Mouse (Mus musculus): ENCODE measurements around the gene Rps6kl1. TPM values are rescaled to one million over a fixed set of nuclear protein-coding genes. Genes with fewer than 3 reads are reported as not detected.

The Rps6kl1 gene
- polyA plus RNA-seq, 2 experiments, result 0.39 to 0.43 TPM

DNA sequence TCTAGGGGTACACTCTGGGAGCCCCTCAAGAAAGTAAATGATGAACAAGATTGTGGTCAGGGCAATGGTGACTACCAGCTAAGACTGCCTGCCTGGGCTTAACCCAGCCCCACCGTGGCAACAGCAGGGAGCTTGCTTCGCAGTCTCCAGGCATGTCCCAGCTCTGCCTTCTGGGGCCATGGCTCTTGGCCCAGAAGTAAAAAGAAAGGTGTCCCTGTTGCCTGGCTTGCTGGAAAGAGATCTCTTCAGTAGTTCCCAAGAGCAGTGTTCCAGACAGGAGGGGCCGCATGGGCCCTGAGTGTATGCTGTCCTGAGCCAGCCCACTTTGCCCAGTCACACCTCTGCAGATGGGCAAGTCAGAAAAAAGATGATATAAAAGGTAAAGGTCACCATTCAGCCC is 18.8 kb upstream of the Rps6kl1 start:
- Histone ChIP-seq H3K4me2 (replicated peaks; ENCODE audit: low read depth, low read length, severe bottlenecking) (no peak overlapping the region), H3K9me3 (ENCODE audit: control insufficient read depth, low read length) (no peaks in the 10 kb centered on the region), H3K4me1 (ENCODE audit: control insufficient read depth, insufficient read depth, low read length) (peaks cover 8% of the 10 kb centered on the region; the same call in 1 of the 2 replicates), H3K27me3 (ENCODE audit: control insufficient read depth, insufficient read depth, low read length) (no peaks in the 10 kb centered on the region), H3K4me3 (replicated peaks; ENCODE audit: low read length) (no peak overlapping the region), H3K36me3 (ENCODE audit: control insufficient read depth, insufficient read depth, low read length) (peaks cover 37% of the 10 kb centered on the region), H3K9ac (ENCODE audit: low read depth, low read length, severe bottlenecking) (0 out of 2 replicates have a peak overlapping the region, but pooled peaks have one; percentile 17), H3K27ac (replicated peaks; ENCODE audit: low read depth, low read length) (no peak overlapping the region)
- TF ChIP-seq POLR2A (IDR thresholded peaks at IDR 0.05; ENCODE audit: borderline replicate concordance, extremely low read depth, insufficient read depth, insufficient read length), result no peak
- WGBS, result 50% methylated on average over 3 of the region's 3 CpGs
- DNase-seq (ENCODE audit: low spot score) (no peak), ATAC-seq (ENCODE audit: low FRiP score, low read depth) (0 out of 2 replicates have a peak, but pooled peaks have one; percentile 11)

- Histone ChIP-seq H3K27ac (replicated peaks; ENCODE audit: low read depth, low read length) (no peak overlapping the region), H3K4me3 (replicated peaks; ENCODE audit: low read length) (no peak overlapping the region), H3K36me3 (ENCODE audit: control insufficient read depth, insufficient read depth, low read length) (peaks cover 37% of the 10 kb centered on the region), H3K4me1 (ENCODE audit: control insufficient read depth, insufficient read depth, low read length) (peaks cover 5% of the 10 kb centered on the region; the same call in 1 of the 2 replicates), H3K27me3 (ENCODE audit: control insufficient read depth, insufficient read depth, low read length) (no peaks in the 10 kb centered on the region), H3K9me3 (ENCODE audit: control insufficient read depth, low read length) (no peaks in the 10 kb centered on the region), H3K4me2 (replicated peaks; ENCODE audit: low read depth, low read length, severe bottlenecking) (peak overlapping the region; percentile 29; the same call in 1 of the 2 replicates), H3K9ac (ENCODE audit: low read depth, low read length, severe bottlenecking) (no peak overlapping the region)
- 27% methylated on average over 27 of the region's 27 CpGs for WGBS
- peak; percentile 74 for ATAC-seq (ENCODE audit: low FRiP score, low read depth)
- DNase-seq (ENCODE audit: low spot score), result peak; percentile 80
- TF ChIP-seq POLR2A (IDR thresholded peaks at IDR 0.05; ENCODE audit: borderline replicate concordance, extremely low read depth, insufficient read depth, insufficient read length), result no peak
These were observed 18.2 kb upstream of the Rps6kl1 start for GRCm38 (mm10) chr12:85169117-85169858.

- no peak overlapping the region for H3K9ac ChIP-seq (ENCODE audit: low read depth, low read length, severe bottlenecking)
- H3K4me3 ChIP-seq (replicated peaks; ENCODE audit: low read length), result no peak overlapping the region
- H3K9me3 ChIP-seq (ENCODE audit: control insufficient read depth, low read length), result no peaks in the 10 kb centered on the region
- no peaks in the 10 kb centered on the region for H3K27me3 ChIP-seq (ENCODE audit: control insufficient read depth, insufficient read depth, low read length)
- no peaks in the 10 kb centered on the region for H3K4me1 ChIP-seq (ENCODE audit: control insufficient read depth, insufficient read depth, low read length)
- no peak overlapping the region for H3K4me2 ChIP-seq (replicated peaks; ENCODE audit: low read depth, low read length, severe bottlenecking)
- no peak for DNase-seq (ENCODE audit: low spot score)
- 88% methylated on average over 9 of the region's 9 CpGs for WGBS
- no peak for TF ChIP-seq POLR2A (IDR thresholded peaks at IDR 0.05; ENCODE audit: borderline replicate concordance, extremely low read depth, insufficient read depth, insufficient read length)
- ATAC-seq (ENCODE audit: low FRiP score, low read depth), result no peak
- no peak overlapping the region for H3K27ac ChIP-seq (replicated peaks; ENCODE audit: low read depth, low read length)
- H3K36me3 ChIP-seq (ENCODE audit: control insufficient read depth, insufficient read depth, low read length), result peaks cover 35% of the 10 kb centered on the region
These were observed 15.6 kb upstream of the Rps6kl1 start for GRCm38 (mm10) chr12:85166631-85167030.

- no peak overlapping the region for H3K27ac ChIP-seq (replicated peaks; ENCODE audit: low read depth, low read length)
- peak; percentile 47 for DNase-seq (ENCODE audit: low spot score)
- H3K4me1 ChIP-seq (ENCODE audit: control insufficient read depth, insufficient read depth, low read length), result no peaks in the 10 kb centered on the region
- no peak for TF ChIP-seq POLR2A (IDR thresholded peaks at IDR 0.05; ENCODE audit: borderline replicate concordance, extremely low read depth, insufficient read depth, insufficient read length)
- ATAC-seq (ENCODE audit: low FRiP score, low read depth), result no peak
- no peaks in the 10 kb centered on the region for H3K9me3 ChIP-seq (ENCODE audit: control insufficient read depth, low read length)
- H3K4me2 ChIP-seq (replicated peaks; ENCODE audit: low read depth, low read length, severe bottlenecking), result no peak overlapping the region
- H3K9ac ChIP-seq (ENCODE audit: low read depth, low read length, severe bottlenecking), result no peak overlapping the region
- no peaks in the 10 kb centered on the region for H3K27me3 ChIP-seq (ENCODE audit: control insufficient read depth, insufficient read depth, low read length)
- no peak overlapping the region for H3K4me3 ChIP-seq (replicated peaks; ENCODE audit: low read length)
- 76% methylated on average over 5 of the region's 5 CpGs for WGBS
- peaks cover 26% of the 10 kb centered on the region for H3K36me3 ChIP-seq (ENCODE audit: control insufficient read depth, insufficient read depth, low read length)
These were observed 13.9 kb upstream of the Rps6kl1 start for GRCm38 (mm10) chr12:85164996-85165395.

DNA sequence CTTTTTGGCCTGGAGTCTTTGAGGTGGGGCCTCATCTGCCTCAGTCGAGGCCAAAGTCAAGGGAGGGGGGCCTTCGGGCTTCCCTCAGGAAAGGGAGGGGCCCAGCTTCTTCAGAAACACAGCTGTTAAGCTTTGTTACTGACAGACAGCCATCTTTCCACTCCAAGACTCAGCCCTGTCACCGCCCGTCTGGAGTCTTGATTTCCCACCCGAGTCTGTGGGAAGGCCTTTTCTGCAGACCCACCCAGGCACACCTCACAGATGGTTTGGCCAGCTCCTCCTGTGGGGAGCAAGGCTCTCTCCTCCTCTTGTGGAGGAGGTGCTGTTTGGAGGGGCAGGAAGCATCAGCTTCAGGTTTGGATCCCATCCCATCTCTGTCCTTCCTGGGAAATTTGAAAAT is 8.5 kb upstream of the Rps6kl1 start:
- H3K9ac ChIP-seq (ENCODE audit: low read depth, low read length, severe bottlenecking), result no peak overlapping the region
- no peaks in the 10 kb centered on the region for H3K4me1 ChIP-seq (ENCODE audit: control insufficient read depth, insufficient read depth, low read length)
- no peak for TF ChIP-seq POLR2A (IDR thresholded peaks at IDR 0.05; ENCODE audit: borderline replicate concordance, extremely low read depth, insufficient read depth, insufficient read length)
- no peaks in the 10 kb centered on the region for H3K9me3 ChIP-seq (ENCODE audit: control insufficient read depth, low read length)
- H3K27me3 ChIP-seq (ENCODE audit: control insufficient read depth, insufficient read depth, low read length), result no peaks in the 10 kb centered on the region
- no peak overlapping the region for H3K4me2 ChIP-seq (replicated peaks; ENCODE audit: low read depth, low read length, severe bottlenecking)
- WGBS, result 73% methylated on average over 5 of the region's 5 CpGs
- H3K36me3 ChIP-seq (ENCODE audit: control insufficient read depth, insufficient read depth, low read length), result no peaks in the 10 kb centered on the region
- ATAC-seq (ENCODE audit: low FRiP score, low read depth) (peak; percentile 47), DNase-seq (ENCODE audit: low spot score) (peak; percentile 30)
- H3K27ac ChIP-seq (replicated peaks; ENCODE audit: low read depth, low read length), result no peak overlapping the region
- H3K4me3 ChIP-seq (replicated peaks; ENCODE audit: low read length), result no peak overlapping the region
